Mouse (Mus musculus) heart, postnatal 10 days (tissue): Measurements from ENCODE around the gene Pcyt1b. TPM values are rescaled to one million over a fixed set of nuclear protein-coding genes. Genes with fewer than 3 reads are reported as not detected.

Source experiments
- DNase-seq, 2 experiments: peaks; one replicate each; pipeline ENCODE4 v3.0.0; 2021
- intact Hi-C: fragments of 180-260 bp; cut with DNase I; formaldehyde crosslinking; loops from one replicate; pipeline ENCODE4 v1.15.1; 2025
- total RNA-seq, 2 experiments: library from RNA; stranded (reverse); gene quantifications; 2 replicates each; pipeline ENCODE4 v1.2.3; 2021

The Pcyt1b gene
- total RNA-seq, 2 experiments from 2014 or later = 0.41 to 0.69 TPM

- intact Hi-C loops = no loop called here
Measured at GRCm38 (mm10) chrX:93730854-93731253, 76.2 kb downstream of the Pcyt1b start.

GRCm38 (mm10) chrX:93732407-93732806, 77.7 kb downstream of the Pcyt1b start:
- intact Hi-C loops = no loop called here
- no peak for DNase-seq

More at GRCm38 (mm10) chrX:93730854-93731253, 76.2 kb downstream of the Pcyt1b start:
- DNase-seq = no peak

DNA sequence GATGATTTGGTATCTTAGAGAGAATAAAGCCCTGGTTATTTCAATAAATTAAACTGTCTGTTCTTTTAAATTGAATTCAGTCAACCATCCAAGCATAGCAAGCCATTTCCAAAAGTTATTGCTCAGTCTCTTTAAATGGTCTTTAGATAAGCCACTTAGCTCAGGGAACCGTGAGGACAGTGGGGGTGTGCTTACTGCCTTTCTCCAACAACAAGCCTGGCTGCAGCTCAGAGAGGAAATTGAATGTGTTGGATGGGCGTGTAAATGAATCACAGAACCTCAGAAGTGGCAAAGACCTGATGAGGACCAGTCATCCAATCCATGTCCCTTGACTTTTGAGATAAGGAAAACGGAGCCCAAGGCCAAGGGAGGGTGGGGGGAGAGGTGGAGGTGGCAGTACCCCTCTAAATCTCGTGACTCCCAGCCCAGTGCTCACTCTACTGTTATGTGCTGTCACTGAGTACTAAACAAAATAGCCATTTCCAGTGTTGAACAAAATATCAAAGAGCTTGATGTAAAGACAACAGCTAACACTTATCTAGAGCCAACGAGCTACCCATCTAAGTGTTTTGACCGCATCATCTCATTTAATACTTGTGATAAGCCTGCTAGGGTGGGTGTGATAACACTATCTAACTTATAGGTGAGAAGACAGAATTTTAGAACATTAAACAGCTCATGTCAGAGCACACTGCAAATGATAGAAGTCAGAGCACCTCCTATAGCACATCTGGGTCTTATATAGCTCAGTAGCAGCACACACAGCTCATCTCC, 78.5 kb downstream of the Pcyt1b start:
- no peak for DNase-seq
- intact Hi-C loops = no loop called here

DNA sequence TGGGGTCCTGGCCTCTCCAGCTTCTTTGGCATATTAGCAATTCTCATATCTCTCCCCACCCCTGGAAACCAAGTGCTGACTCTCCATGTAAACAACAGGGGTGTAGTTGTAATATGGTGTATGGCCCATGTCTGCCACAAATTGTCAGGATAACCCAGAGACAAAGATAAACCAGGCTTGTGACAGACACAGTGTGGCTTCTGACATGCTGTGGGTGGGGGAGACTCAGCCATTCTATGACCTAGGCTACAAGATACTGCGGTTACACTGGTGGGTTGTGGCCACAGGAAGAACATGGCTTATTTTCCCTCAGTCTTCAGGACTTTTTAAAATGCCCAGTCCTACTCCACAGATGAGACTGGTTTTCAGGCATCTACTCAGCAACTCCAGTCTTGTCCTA, 94.5 kb downstream of the Pcyt1b start:
- intact Hi-C loops = no loop called here
- DNase-seq = no peak

GRCm38 (mm10) chrX:93750566-93750965, 95.9 kb downstream of the Pcyt1b start:
- intact Hi-C loops = no loop called here
- no peak for DNase-seq

- intact Hi-C loops = no loop called here
- peak in 1 of 2 experiments; percentile 6 for DNase-seq
Measured at GRCm38 (mm10) chrX:93755210-93755842, 100.7 kb downstream of the Pcyt1b start.

DNA sequence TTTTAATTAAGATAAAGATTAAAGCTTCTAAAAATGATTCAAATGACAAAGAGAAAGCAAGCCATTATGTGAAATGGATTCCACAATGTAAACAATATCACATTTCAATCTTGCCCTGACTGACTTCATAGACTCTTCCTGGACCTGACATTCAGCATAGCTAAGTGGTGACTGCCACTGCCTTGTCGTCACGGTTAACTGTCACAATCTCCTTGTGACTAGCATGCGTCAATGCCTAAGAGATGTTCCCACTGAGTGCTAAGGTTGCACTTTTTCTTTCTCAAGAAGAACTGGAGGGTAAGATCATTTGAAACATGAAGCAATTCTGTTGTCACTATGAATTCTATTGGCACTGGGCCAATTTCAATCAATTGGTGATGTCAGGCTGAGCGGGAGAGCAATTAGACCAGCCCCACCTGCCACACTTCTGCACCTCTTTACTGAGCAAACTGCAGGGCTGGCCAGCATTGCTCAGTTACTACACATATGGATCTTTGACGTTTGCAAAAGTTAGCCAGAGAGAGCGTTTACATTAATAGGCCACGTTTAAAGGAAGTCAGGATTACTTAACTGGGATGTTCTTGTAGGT, 102.3 kb downstream of the Pcyt1b start:
- DNase-seq = no peak
- intact Hi-C loops = no loop called here

- no peak for DNase-seq
- intact Hi-C loops = no loop called here
Measured at GRCm38 (mm10) chrX:93760770-93761169, 106.1 kb downstream of the Pcyt1b start.

GRCm38 (mm10) chrX:93789562-93789961, 134.9 kb downstream of the Pcyt1b start:
- intact Hi-C loops = no loop called here
- no peak for DNase-seq

DNA sequence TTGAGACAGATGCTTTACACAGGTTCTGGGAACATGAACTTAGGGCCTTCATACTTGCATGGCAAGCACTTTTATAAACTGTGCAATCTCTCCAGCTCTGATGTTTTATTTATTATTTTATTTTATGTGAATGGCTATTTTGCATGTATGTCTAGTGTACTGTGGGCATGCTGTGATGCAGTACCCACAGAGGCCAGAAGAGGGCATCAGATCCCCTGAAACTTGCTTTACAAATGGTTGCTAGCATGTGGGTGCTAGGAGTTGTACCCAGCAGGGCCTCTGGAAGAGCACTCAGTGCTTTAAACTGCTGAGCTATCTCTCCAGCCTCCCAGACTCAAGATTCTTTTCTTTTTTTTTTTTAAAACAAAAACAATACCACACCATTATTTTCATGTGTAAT, 138.5 kb downstream of the Pcyt1b start:
- DNase-seq = peak; percentile 14 to 40
- intact Hi-C loops = loop anchor here (2.0 to 5.0 kb wide), 3 partner anchors 96 to 721 kb away; no protein-coding TSS in a partner anchor

Other genes with a start within 250 kb of the Pcyt1b start
- gene Pola1, start 22.7 kb upstream of the Pcyt1b start, total RNA-seq = 10 to 100 TPM; 10.4 to 11.6 TPM
- 10 to 100 TPM; 13.5 to 14.5 TPM for gene Pdk3, start 177.3 kb downstream of the Pcyt1b start, total RNA-seq